Mouse (Mus musculus) C2C12 (cell line): ENCODE data around the gene Anks1b.

ENCODE experiments used
- CEBPB ChIP-seq: IDR thresholded peaks from one replicate; pipeline ENCODE4 v1.6.1; 2011; ENCODE audit warnings: low read depth, mild to moderate bottlenecking, control low read depth, moderate library complexity
- FOSL1 ChIP-seq: IDR thresholded peaks from one replicate; pipeline ENCODE4 v1.8.0; 2011; ENCODE audit warnings: mild to moderate bottlenecking, low read length; ENCODE audit not compliant: poor library complexity, insufficient read depth, severe bottlenecking
- MAX ChIP-seq: IDR thresholded peaks from one replicate; pipeline ENCODE4 v1.6.1; 2011; ENCODE audit warnings: mild to moderate bottlenecking, control low read depth
- USF1 ChIP-seq: IDR thresholded peaks from one replicate; pipeline ENCODE4 v1.6.1; 2011; ENCODE audit warnings: low read depth, mild to moderate bottlenecking, control low read depth, moderate library complexity

DNA sequence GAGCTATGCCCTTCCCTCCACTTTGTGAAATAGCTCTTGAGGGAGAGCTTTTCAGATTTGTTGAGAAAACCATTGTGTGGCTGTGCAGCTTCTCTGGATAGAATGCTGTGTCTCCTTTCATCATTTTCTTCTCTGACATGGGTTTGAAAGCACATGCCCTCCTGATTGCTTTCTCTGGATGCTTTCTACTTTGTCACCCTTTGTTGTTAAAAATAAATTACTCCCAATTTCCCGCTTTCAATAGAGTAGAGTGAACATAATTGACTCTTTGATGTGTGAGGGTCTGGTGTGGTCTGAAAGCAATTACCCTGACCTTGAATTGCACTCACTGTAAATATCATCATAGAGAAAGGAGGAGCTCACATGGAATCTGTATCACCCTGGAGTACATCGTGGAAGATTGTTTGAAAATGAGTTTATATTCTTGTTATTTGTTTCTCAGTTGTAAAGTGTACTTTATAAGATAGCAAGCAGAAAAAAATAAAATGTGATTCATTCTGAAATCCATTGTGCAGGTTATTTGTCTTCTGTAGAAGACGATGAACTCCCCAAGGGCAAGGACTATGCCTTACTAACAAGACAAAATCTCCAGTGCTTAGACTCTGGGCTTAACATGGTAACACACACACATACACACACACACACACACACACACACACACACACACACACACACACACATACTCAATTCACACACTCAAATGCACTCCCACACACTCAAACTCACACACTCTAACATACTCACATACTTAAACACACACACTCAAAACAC lies 385.8 kb downstream of the Anks1b start:
- TF ChIP-seq FOSL1 = no peak
- no peak for TF ChIP-seq MAX
- TF ChIP-seq CEBPB = no peak
- no peak for TF ChIP-seq USF1
